Mouse (Mus musculus): ENCODE results near the gene Znrf3.

The Znrf3 gene

GRCm38 (mm10) chr11:5443511-5444233 is 975 bp downstream of the Znrf3 start:
- no peak for DNase-seq (ENCODE audit: low read depth in 1 of 2, low spot score in 2 of 2)

- no peak for DNase-seq (ENCODE audit: low read depth in 1 of 2, low spot score in 2 of 2)
These were observed 2.0 kb downstream of the Znrf3 start for GRCm38 (mm10) chr11:5442590-5443021.

- DNase-seq (ENCODE audit: low read depth in 1 of 2, low spot score in 2 of 2): no peak
These were observed 7.0 kb downstream of the Znrf3 start for GRCm38 (mm10) chr11:5437646-5438045.

GRCm38 (mm10) chr11:5436988-5437387 is 7.7 kb downstream of the Znrf3 start:
- no peak for DNase-seq (ENCODE audit: low read depth in 1 of 2, low spot score in 2 of 2)

GRCm38 (mm10) chr11:5435493-5435892 is 9.2 kb downstream of the Znrf3 start:
- DNase-seq (ENCODE audit: low read depth in 1 of 2, low spot score in 2 of 2): no peak

GRCm38 (mm10) chr11:5432330-5432729 is 12.3 kb downstream of the Znrf3 start:
- DNase-seq (ENCODE audit: low read depth in 1 of 2, low spot score in 2 of 2): no peak

- DNase-seq (ENCODE audit: low read depth in 1 of 2, low spot score in 2 of 2): no peak
These were observed 13.8 kb downstream of the Znrf3 start for GRCm38 (mm10) chr11:5430863-5431262.

- no peak for DNase-seq (ENCODE audit: low read depth in 1 of 2, low spot score in 2 of 2)
These were observed 15.1 kb downstream of the Znrf3 start for GRCm38 (mm10) chr11:5429396-5430190.

GRCm38 (mm10) chr11:5427251-5427650 is 17.4 kb downstream of the Znrf3 start:
- DNase-seq (ENCODE audit: low read depth in 1 of 2, low spot score in 2 of 2): no peak

GRCm38 (mm10) chr11:5426317-5426716 is 18.3 kb downstream of the Znrf3 start:
- DNase-seq (ENCODE audit: low read depth in 1 of 2, low spot score in 2 of 2): no peak

GRCm38 (mm10) chr11:5425106-5425505 is 19.5 kb downstream of the Znrf3 start:
- no peak for DNase-seq (ENCODE audit: low read depth in 1 of 2, low spot score in 2 of 2)

- no peak for DNase-seq (ENCODE audit: low read depth in 1 of 2, low spot score in 2 of 2)
These were observed 20.5 kb downstream of the Znrf3 start for GRCm38 (mm10) chr11:5424185-5424584.

GRCm38 (mm10) chr11:5423000-5423399 is 21.6 kb downstream of the Znrf3 start:
- DNase-seq (ENCODE audit: low read depth in 1 of 2, low spot score in 2 of 2): no peak

- DNase-seq (ENCODE audit: low read depth in 1 of 2, low spot score in 2 of 2): no peak
These were observed 22.4 kb downstream of the Znrf3 start for GRCm38 (mm10) chr11:5422252-5422636.

GRCm38 (mm10) chr11:5421506-5422251 is 23.0 kb downstream of the Znrf3 start:
- DNase-seq (ENCODE audit: low read depth in 1 of 2, low spot score in 2 of 2): no peak

- no peak for DNase-seq (ENCODE audit: low read depth in 1 of 2, low spot score in 2 of 2)
These were observed 28.9 kb downstream of the Znrf3 start for GRCm38 (mm10) chr11:5415617-5416338.

- DNase-seq (ENCODE audit: low read depth in 1 of 2, low spot score in 2 of 2): no peak
These were observed 29.6 kb downstream of the Znrf3 start for GRCm38 (mm10) chr11:5414856-5415616.

GRCm38 (mm10) chr11:5412644-5413190 is 31.9 kb downstream of the Znrf3 start:
- no peak for DNase-seq (ENCODE audit: low read depth in 1 of 2, low spot score in 2 of 2)

- DNase-seq (ENCODE audit: low read depth in 1 of 2, low spot score in 2 of 2): no peak
These were observed 33.1 kb downstream of the Znrf3 start for GRCm38 (mm10) chr11:5411577-5411976.

GRCm38 (mm10) chr11:5404180-5404579 is 40.5 kb downstream of the Znrf3 start:
- DNase-seq (ENCODE audit: low read depth in 1 of 2, low spot score in 2 of 2): no peak
